Mouse (Mus musculus) liver, postnatal 0 days (tissue): ENCODE data around the gene Slc39a2.
"Not testable (repeated sequence)": the region's sequence is repeated elsewhere in the genome, so short reads cannot be mapped to it uniquely, and the experiment has no call there.

Source experiments
- CTCF ChIP-seq: sonication (generic); IDR thresholded peaks from 2 replicates; pipeline ENCODE4 v1.5.1; 2016; ENCODE audit warnings: antibody characterized with exemption, low read depth
- EP300 ChIP-seq: IDR thresholded peaks from 2 replicates; pipeline ENCODE4 v1.6.1; 2016; ENCODE audit warnings: antibody characterized with exemption, low read depth, mild to moderate bottlenecking

DNA sequence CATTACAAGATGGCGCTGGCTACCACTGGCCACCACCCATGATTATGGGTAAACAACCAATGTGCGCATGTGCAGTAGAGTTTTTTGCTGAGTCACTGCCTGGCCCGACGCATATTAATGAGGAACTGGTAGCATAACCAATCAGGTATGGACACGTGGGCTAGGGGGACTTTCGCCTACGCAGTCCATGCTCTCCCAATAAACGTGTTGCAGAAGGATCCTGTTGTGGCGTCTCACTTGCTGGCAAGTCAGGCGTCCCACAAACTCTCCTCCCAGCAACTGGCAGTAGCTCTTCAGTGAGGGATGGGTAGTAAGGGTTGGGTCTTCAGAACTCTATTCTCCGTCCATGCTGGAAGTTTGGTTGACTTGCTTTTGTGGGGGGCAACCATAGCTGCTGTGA is 34.2 kb downstream of the Slc39a2 start:
- TF ChIP-seq CTCF, EP300: not testable (repeated sequence)
